Mouse (Mus musculus): ENCODE data around the gene Tubd1. TPM values are rescaled to one million over a fixed set of nuclear protein-coding genes. Genes with fewer than 3 reads are reported as not detected.

The Tubd1 gene
- polyA plus RNA-seq, 2 experiments: 5.6 to 10.3 TPM

DNA sequence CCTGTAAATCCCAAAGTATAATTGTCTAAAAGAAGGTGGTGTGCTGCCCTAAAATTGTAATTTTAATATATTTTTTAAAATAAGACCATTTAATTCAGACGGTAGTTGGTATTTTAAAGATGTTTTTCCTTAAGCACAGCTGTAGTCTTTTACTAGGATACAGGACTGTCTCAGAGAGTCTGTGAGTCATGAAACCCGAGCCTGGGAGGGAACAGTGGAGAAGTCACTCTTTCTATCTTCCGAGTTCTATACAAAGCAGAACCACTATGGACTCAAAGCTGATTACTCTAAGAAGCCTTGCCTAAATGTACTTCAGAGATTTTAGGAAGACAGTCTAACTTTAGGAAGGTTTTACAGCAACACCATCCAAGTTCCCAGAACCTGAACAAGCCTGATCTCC lies 57.3 kb downstream of the Tubd1 start:
- Histone ChIP-seq H3K9me3 (ENCODE audit: control insufficient read depth, low read length) (no peaks in the 10 kb centered on the region), H3K4me2 (ENCODE audit: low read depth) (no peak overlapping the region), H3K27me3 (ENCODE audit: control insufficient read depth, insufficient read depth, low read length) (no peaks in the 10 kb centered on the region), H3K9ac (replicated peaks) (no peak overlapping the region), H3K4me3 (ENCODE audit: insufficient read depth in 1 of 2, low read depth in 2 of 2, low read length in 2 of 2) (no peak overlapping the region), H3K4me1 (replicated peaks; ENCODE audit: control insufficient read depth in 2 of 2, insufficient read depth in 2 of 2, low read length in 1 of 2) (peaks cover 0 to 7% of the 10 kb centered on the region in 2 experiments; a peak in 2 of 4 replicates), H3K27ac (no peak overlapping the region), H3K36me3 (replicated peaks; ENCODE audit: control insufficient read depth, insufficient read depth, low read depth) (peaks cover 26% of the 10 kb centered on the region)
- ATAC-seq (ENCODE audit: insufficient read depth): no peak
- DNase-seq (ENCODE audit: low read depth in 3 of 3, low spot score in 3 of 3): no peak
- WGBS (ENCODE audit: insufficient replicate concordance): 73% methylated on average over 3 of the region's 3 CpGs
- TF ChIP-seq EP300 (IDR thresholded peaks at IDR 0.05; ENCODE audit: low read depth): no peak
- TF ChIP-seq CTCF (IDR thresholded peaks at IDR 0.05; ENCODE audit: low read depth): no peak

DNA sequence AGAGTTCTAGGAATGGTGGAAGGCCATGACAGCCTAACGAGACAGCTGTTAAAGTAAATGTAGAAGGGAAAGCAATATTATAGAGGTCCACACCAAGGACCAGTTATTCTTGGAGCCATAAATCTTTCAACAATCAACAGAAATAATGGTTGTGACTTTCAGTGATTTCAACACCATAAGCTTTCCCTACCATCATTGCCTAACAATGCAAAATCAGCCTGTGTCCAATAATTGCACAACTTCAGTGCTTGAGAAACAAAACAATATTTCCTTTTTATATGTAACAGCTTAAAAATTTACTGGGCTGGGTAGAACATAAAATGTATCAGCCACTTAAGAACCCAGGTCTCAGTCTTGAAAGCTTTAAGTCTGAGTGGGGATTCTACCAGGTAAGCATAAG lies 58.9 kb downstream of the Tubd1 start:
- TF ChIP-seq CTCF (IDR thresholded peaks at IDR 0.05; ENCODE audit: low read depth) (no peak), EP300 (IDR thresholded peaks at IDR 0.05; ENCODE audit: low read depth) (no peak)
- DNase-seq (ENCODE audit: low read depth in 3 of 3, low spot score in 3 of 3) (no peak), ATAC-seq (ENCODE audit: insufficient read depth) (no peak)
- WGBS (ENCODE audit: insufficient replicate concordance): 90% methylated on average over 1 of the region's 1 CpGs
- Histone ChIP-seq H3K27ac (no peak overlapping the region), H3K27me3 (ENCODE audit: control insufficient read depth, insufficient read depth, low read length) (no peaks in the 10 kb centered on the region), H3K9me3 (ENCODE audit: control insufficient read depth, low read length) (no peaks in the 10 kb centered on the region), H3K4me1 (replicated peaks; ENCODE audit: control insufficient read depth in 2 of 2, insufficient read depth in 2 of 2, low read length in 1 of 2) (peaks cover 0 to 7% of the 10 kb centered on the region in 2 experiments; a peak in 2 of 4 replicates), H3K4me2 (ENCODE audit: low read depth) (no peak overlapping the region), H3K9ac (replicated peaks) (no peak overlapping the region), H3K4me3 (ENCODE audit: insufficient read depth in 1 of 2, low read depth in 2 of 2, low read length in 2 of 2) (no peak overlapping the region), H3K36me3 (replicated peaks; ENCODE audit: control insufficient read depth, insufficient read depth, low read depth) (peaks cover 26% of the 10 kb centered on the region)

GRCm38 (mm10) chr11:86604289-86604688 lies 59.5 kb downstream of the Tubd1 start:
- Histone ChIP-seq H3K4me1 (replicated peaks; ENCODE audit: control insufficient read depth in 2 of 2, insufficient read depth in 2 of 2, low read length in 1 of 2) (peaks cover 0 to 7% of the 10 kb centered on the region in 2 experiments; a peak in 2 of 4 replicates), H3K4me2 (ENCODE audit: low read depth) (no peak overlapping the region), H3K9ac (replicated peaks) (no peak overlapping the region), H3K9me3 (ENCODE audit: control insufficient read depth, low read length) (no peaks in the 10 kb centered on the region), H3K27me3 (ENCODE audit: control insufficient read depth, insufficient read depth, low read length) (no peaks in the 10 kb centered on the region), H3K27ac (no peak overlapping the region), H3K4me3 (ENCODE audit: insufficient read depth in 1 of 2, low read depth in 2 of 2, low read length in 2 of 2) (no peak overlapping the region), H3K36me3 (replicated peaks; ENCODE audit: control insufficient read depth, insufficient read depth, low read depth) (peaks cover 26% of the 10 kb centered on the region)
- no peak for DNase-seq (ENCODE audit: low read depth in 3 of 3, low spot score in 3 of 3)
- whole genome bisulfite sequencing (ENCODE audit: insufficient replicate concordance): 82% methylated on average over 3 of the region's 3 CpGs
- no peak for ATAC-seq (ENCODE audit: insufficient read depth)
- TF ChIP-seq EP300 (IDR thresholded peaks at IDR 0.05; ENCODE audit: low read depth): no peak
- no peak for TF ChIP-seq CTCF (IDR thresholded peaks at IDR 0.05; ENCODE audit: low read depth)

DNA sequence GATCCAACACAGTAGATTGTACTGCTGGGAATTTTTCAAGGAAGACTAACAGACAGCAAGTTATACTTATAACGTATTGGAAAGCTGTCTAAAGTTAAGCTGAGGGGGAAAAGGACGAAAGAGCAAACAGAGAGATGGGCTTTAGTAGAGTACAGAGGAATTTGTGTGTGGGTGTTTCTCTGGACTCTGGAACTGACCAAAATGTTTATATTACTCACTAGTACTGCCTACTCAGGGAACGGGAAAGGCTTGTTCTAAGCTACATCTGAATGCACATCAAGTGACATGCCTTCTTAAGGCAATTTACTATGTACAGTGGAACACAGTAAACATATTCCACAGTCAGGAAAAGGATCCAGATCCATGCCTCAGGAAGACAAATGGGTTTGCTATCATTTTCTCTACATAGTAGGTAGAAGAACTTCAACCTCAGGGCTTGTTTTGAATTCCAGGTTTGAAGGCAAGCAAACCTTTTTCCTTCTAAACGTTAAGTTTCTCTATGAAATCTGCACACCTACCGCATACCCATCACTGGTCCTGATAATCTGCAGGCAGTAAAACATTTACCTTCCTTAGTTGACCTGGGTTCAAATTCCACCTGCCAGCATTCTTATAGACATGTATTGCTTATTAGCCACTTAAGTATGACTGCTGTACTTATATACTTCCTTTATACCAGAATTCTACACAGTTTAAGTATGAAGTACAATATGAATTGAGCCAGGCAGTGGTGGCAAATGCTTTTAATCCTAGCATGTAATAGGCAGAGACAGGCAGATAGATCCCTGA lies 60.1 kb downstream of the Tubd1 start:
- DNase-seq (ENCODE audit: low read depth in 3 of 3, low spot score in 3 of 3) (no peak), ATAC-seq (ENCODE audit: insufficient read depth) (peak; percentile 28; the same call in 1 of the 2 replicates)
- Histone ChIP-seq H3K4me2 (ENCODE audit: low read depth) (no peak overlapping the region), H3K27me3 (ENCODE audit: control insufficient read depth, insufficient read depth, low read length) (no peaks in the 10 kb centered on the region), H3K4me3 (ENCODE audit: insufficient read depth in 1 of 2, low read depth in 2 of 2, low read length in 2 of 2) (no peak overlapping the region), H3K27ac (no peak overlapping the region), H3K9ac (replicated peaks) (no peak overlapping the region), H3K9me3 (ENCODE audit: control insufficient read depth, low read length) (no peaks in the 10 kb centered on the region), H3K36me3 (replicated peaks; ENCODE audit: control insufficient read depth, insufficient read depth, low read depth) (peaks cover 22% of the 10 kb centered on the region), H3K4me1 (replicated peaks; ENCODE audit: control insufficient read depth in 2 of 2, insufficient read depth in 2 of 2, low read length in 1 of 2) (peaks cover 3 to 9% of the 10 kb centered on the region in 2 experiments)
- WGBS (ENCODE audit: insufficient replicate concordance): 75% methylated on average over 5 of the region's 5 CpGs
- TF ChIP-seq CTCF (IDR thresholded peaks at IDR 0.05; ENCODE audit: low read depth): no peak
- TF ChIP-seq EP300 (IDR thresholded peaks at IDR 0.05; ENCODE audit: low read depth): no peak

- Histone ChIP-seq H3K4me1 (replicated peaks; ENCODE audit: control insufficient read depth in 2 of 2, insufficient read depth in 2 of 2, low read length in 1 of 2) (peaks cover 14 to 20% of the 10 kb centered on the region in 2 experiments), H3K4me2 (ENCODE audit: low read depth) (no peak overlapping the region), H3K27me3 (ENCODE audit: control insufficient read depth, insufficient read depth, low read length) (no peaks in the 10 kb centered on the region), H3K9me3 (ENCODE audit: control insufficient read depth, low read length) (no peaks in the 10 kb centered on the region), H3K36me3 (replicated peaks; ENCODE audit: control insufficient read depth, insufficient read depth, low read depth) (peaks cover 17% of the 10 kb centered on the region), H3K27ac (no peak overlapping the region), H3K9ac (replicated peaks) (no peak overlapping the region), H3K4me3 (ENCODE audit: insufficient read depth in 1 of 2, low read depth in 2 of 2, low read length in 2 of 2) (no peak overlapping the region)
- TF ChIP-seq CTCF (IDR thresholded peaks at IDR 0.05; ENCODE audit: low read depth): no peak
- no peak for TF ChIP-seq EP300 (IDR thresholded peaks at IDR 0.05; ENCODE audit: low read depth)
- ATAC-seq (ENCODE audit: insufficient read depth): no peak
- DNase-seq (ENCODE audit: low read depth in 3 of 3, low spot score in 3 of 3): no peak
- WGBS (ENCODE audit: insufficient replicate concordance): 69% methylated on average over 2 of the region's 2 CpGs
Observed at GRCm38 (mm10) chr11:86606621-86607339, 62.0 kb downstream of the Tubd1 start.
